Mouse (Mus musculus) B cell, adult 2 months (primary cell): ENCODE measurements at regions not wholly inside any gene's neighbourhood (a gene's known extent, or its start where the extent isn't known, plus 50 kb on each side); places are given as distances from the start of the nearest gene placed in this dataset.

Source experiments
- DNase-seq, 2 experiments: peaks; one replicate each; pipeline ENCODE4 v3.0.0; 2022

GRCm38 (mm10) chr1:71898198-71898597, 245.2 kb upstream of the Fn1 start:
- DNase-seq = no peak

- no peak for DNase-seq
Observed at GRCm38 (mm10) chr1:71897464-71898051, 244.6 kb upstream of the Fn1 start.

- no peak for DNase-seq
Observed at GRCm38 (mm10) chr1:71896141-71896725, 243.2 kb upstream of the Fn1 start.

GRCm38 (mm10) chr1:71893636-71894035, 240.6 kb upstream of the Fn1 start:
- DNase-seq = no peak

- DNase-seq = no peak
Observed at GRCm38 (mm10) chr1:71887809-71888208, 234.8 kb upstream of the Fn1 start.

- no peak for DNase-seq
Observed at GRCm38 (mm10) chr1:71886903-71887302, 233.9 kb upstream of the Fn1 start.

GRCm38 (mm10) chr1:71886233-71886632, 233.2 kb upstream of the Fn1 start:
- no peak for DNase-seq

GRCm38 (mm10) chr1:71881851-71882250, 228.9 kb upstream of the Fn1 start:
- DNase-seq = no peak

- no peak for DNase-seq
Observed at GRCm38 (mm10) chr1:71881191-71881590, 228.2 kb upstream of the Fn1 start.

- no peak for DNase-seq
Observed at GRCm38 (mm10) chr1:71880480-71880879, 227.5 kb upstream of the Fn1 start.

GRCm38 (mm10) chr1:71876712-71877401, 223.9 kb upstream of the Fn1 start:
- no peak for DNase-seq

GRCm38 (mm10) chr1:71874037-71874436, 221.0 kb upstream of the Fn1 start:
- DNase-seq = no peak

- no peak for DNase-seq
Observed at GRCm38 (mm10) chr1:71865670-71866069, 212.7 kb upstream of the Fn1 start.

GRCm38 (mm10) chr1:71864749-71865148, 211.7 kb upstream of the Fn1 start:
- DNase-seq = no peak

- no peak for DNase-seq
Observed at GRCm38 (mm10) chr1:71853212-71853611, 200.2 kb upstream of the Fn1 start.

GRCm38 (mm10) chr1:71851268-71851667, 198.3 kb upstream of the Fn1 start:
- DNase-seq = no peak

- no peak for DNase-seq
Observed at GRCm38 (mm10) chr1:71848656-71849055, 195.7 kb upstream of the Fn1 start.

GRCm38 (mm10) chr1:71844938-71845685, 192.1 kb upstream of the Fn1 start:
- DNase-seq = no peak

GRCm38 (mm10) chr1:71837764-71838163, 184.8 kb upstream of the Fn1 start:
- DNase-seq = no peak

GRCm38 (mm10) chr1:71837039-71837648, 184.1 kb upstream of the Fn1 start:
- no peak for DNase-seq

GRCm38 (mm10) chr1:71830379-71830778, 177.4 kb upstream of the Fn1 start:
- no peak for DNase-seq

- DNase-seq = no peak
Observed at GRCm38 (mm10) chr1:71824410-71824809, 171.4 kb upstream of the Fn1 start.

- no peak for DNase-seq
Observed at GRCm38 (mm10) chr1:71822123-71822522, 169.1 kb upstream of the Fn1 start.
